Mouse (Mus musculus): ENCODE measurements around the gene Zfp503.

Zfp503 gene

GRCm38 (mm10) chr14:21993251-21994060 is 4.1 kb upstream of the Zfp503 start:
- DNase-seq (ENCODE audit: low spot score), result no peak

DNA sequence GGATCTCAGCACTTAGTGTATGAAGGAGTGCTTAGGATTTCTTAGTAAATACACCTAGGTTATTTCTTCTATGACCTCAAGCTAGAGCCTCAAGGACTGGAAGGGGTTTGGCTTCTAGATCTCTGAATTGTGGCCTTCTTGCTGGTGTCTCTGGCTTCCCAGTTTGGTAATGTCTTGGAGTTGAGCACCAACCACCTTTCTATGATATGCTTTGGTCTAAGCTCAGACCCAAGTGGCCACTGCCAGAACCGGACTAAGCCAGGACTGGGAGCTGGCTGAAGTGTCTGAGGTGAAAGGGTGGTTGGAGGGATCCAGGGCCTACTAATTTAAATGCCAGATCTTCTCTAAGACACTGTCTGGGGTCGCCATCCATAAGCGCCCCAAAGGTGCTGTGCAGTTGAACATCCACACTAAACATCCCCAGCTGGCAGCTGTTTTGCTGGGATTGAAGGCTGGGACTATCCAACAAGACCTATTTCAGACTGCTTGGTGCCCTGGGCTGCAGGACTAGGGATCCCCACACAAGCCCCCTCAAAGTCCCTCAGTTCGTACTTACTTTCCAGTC is 3.0 kb upstream of the Zfp503 start:
- DNase-seq (ENCODE audit: low spot score), result no peak

- no peak for DNase-seq (ENCODE audit: low spot score)
Observed at GRCm38 (mm10) chr14:21991856-21992255, 2.5 kb upstream of the Zfp503 start.

DNA sequence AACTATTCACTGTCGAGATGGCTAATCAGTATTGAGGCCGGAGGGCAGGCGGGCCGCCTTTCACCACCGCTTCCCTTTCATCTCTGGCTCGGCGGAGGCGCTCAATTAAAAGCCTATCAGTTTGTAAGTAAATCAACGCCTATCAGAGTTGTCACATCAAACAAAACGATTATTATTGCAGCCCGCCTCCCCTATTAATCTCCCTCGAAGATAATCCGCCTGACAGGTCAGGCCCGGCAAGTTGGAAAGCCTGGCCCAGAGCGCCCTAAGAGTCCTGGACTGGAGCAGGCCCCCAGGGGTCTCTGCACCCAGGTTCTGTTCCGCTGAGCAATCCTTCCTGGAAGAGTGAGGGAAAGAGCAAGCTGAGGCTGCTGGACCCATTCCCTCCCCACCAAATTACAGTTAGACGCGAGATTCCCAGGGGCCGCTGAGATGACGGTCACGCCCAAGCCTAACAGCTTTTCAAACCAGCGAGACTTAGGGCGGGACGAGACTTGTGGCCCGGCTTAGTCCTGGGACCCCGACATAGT is 1.9 kb upstream of the Zfp503 start:
- DNase-seq (ENCODE audit: low spot score), result peak; percentile 70

GRCm38 (mm10) chr14:21990321-21991021 is 1.1 kb upstream of the Zfp503 start:
- peak; percentile 22 for DNase-seq (ENCODE audit: low spot score)

DNA sequence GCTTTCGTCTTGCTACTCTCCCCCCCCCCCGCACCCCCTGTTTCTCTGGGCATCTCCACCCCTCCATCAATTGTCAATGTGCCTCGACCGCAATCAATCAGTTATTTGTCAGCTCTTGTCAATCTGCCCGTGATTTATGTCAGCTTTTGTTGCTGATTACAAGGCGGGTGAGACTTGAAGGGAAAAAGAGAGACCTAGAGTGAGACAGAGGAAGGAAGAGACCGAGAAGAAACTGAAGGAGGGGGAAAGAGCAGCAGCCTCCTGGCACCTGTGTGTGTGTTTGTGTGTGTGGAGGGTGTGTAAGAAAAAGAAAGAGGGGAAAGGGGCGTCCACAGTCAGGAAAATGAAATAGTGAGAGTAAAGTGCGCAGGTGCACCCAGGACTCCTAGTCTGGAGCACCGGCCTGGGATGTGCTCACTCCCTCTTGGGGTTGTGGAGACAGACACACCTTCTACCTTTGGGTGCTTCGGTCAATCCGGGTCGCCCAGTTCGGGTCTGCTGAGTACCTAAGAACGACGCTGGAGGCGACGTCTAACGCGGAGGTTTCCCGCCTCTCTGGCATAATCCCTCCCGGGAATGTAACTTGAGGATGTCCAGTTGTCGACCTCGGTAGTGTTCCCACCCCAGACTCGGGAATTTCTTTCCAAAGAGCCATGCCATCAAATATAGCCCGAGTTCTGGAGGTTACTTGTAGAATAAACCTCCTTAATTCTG is 667 bp downstream of the Zfp503 start:
- DNase-seq (ENCODE audit: low spot score), result no peak

GRCm38 (mm10) chr14:21987660-21988576 is 1.5 kb downstream of the Zfp503 start:
- peak; percentile 92 for DNase-seq (ENCODE audit: low spot score)

GRCm38 (mm10) chr14:21986733-21987659 is 2.4 kb downstream of the Zfp503 start:
- DNase-seq (ENCODE audit: low spot score), result peak; percentile 60

GRCm38 (mm10) chr14:21985981-21986732 is 3.2 kb downstream of the Zfp503 start:
- peak; percentile 80 for DNase-seq (ENCODE audit: low spot score)

DNA sequence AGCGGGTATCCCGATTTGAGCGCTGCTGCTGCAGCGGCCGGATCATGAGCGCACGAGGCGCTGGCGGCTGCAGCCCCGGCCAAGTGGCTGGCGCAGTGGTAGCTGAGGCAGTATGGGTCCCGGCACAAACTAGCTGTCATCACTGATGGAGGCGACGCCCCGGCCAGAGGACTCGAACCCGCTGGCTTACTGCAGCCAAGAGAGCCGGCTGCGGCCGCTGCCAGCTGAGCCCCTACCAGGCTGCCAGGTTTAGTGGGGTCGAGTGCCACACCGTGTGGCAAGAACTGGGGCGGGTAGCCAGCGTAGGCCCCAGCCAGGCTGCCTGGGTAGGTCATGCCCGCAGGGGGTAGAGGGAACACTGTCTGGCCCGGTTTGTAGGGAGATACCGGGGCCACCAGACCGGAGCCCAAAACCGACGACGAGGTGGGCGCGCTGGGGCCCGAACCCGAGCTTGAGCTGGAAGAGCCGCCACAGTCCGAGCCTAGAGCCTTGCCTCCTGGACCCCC is 3.9 kb downstream of the Zfp503 start:
- DNase-seq (ENCODE audit: low spot score), result no peak

GRCm38 (mm10) chr14:21984757-21985425 is 4.5 kb downstream of the Zfp503 start:
- peak; percentile 40 for DNase-seq (ENCODE audit: low spot score)

DNA sequence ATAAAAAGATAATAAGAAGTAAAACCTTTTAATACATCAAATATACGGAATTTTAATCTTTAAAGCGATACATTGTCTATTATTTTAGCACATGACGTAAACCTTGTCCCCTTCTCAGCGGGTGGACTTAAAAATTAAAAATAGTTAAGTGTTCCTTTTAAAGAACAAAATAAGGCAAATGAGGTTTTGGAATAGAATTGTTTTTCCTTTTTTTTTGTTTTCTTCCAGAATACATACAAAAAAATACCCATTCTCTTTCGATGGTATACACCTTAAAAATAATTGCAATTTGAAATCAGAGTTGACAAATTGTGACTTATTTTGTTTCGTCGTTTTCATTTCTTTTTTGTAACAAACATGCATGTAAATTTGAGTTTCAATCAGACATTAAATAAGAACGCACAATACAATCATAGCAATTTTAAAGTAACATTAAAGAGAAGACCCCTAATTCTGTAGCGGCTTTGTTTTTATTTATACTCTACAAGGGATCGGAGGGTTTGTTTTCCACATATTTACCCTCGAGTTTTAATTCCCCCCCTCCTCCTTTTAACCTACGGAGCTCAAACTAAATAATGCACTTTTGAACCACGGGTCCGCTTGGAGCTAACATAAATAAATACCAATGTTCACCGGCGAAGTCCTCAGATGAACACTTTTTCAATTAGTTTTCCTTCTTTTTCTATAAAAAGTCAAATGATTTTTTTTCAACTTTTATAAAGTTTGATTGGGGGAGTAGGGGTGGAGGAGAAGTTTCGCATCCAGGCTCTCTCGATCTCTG is 5.3 kb downstream of the Zfp503 start:
- DNase-seq (ENCODE audit: low spot score), result no peak

DNA sequence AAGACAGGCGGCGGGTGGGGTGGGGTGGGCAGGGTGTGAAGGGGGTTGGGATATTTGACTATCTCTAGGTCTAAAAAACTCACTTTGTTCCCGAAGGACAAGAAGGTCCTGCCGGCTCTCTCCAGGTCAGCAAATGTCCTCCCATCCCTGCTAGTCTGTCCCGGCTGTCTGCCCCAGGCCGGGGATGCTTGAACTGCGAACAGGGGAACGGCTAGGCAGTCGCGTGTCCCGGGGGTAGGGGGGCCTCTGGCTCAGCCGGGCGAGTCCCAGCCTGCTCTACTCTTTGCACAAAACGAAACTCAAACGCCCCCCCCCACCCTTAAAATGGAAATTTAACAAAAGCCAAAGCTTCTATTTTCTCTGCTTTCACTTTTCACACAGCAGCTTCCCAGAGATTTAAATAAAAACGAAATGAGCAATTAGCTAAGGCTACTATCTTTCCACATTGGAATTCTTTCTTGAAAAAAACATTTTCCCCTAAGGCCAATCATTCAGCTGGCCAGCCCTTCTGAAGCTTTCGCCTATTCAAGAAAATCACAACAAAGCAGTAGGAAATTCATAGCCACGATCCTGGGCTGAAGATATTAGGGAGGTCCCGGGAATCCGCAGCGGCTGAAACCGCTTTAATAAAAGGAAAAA is 6.0 kb downstream of the Zfp503 start:
- no peak for DNase-seq (ENCODE audit: low spot score)

GRCm38 (mm10) chr14:21982592-21983310 is 6.7 kb downstream of the Zfp503 start:
- peak; percentile 48 for DNase-seq (ENCODE audit: low spot score)

DNA sequence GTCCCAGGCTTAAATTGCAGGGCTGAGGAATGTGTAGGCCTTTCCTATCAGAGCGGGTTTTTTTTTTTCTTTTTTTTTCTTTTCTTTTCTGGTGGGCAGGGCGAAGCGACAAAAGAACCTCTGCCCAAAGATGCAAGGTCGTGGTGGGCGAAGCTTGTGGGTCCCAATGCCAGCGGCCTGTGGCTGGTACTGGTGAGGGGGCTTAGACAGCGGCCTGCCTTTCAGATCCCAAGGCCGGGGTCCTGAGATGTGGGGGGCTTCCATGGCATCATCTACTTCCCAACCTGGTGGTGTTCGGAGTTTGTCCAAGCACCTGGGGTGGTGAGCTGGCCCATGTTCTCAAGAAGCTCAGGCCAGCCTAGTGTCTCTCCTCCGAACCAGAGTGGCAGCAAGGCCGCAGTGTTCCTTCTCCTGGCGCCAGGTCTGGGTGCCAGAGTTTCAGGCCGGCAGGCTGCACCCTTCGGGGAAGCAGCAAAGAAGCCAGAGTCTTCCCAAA is 7.3 kb downstream of the Zfp503 start:
- DNase-seq (ENCODE audit: low spot score), result no peak

- DNase-seq (ENCODE audit: low spot score), result peak; percentile 66
Observed at GRCm38 (mm10) chr14:21981462-21981861, 7.9 kb downstream of the Zfp503 start.
